Mouse (Mus musculus): ENCODE data around the gene Banf2.
A peak's percentile ranks its signal among the peaks of the same experiment; 100 is the strongest.

Gene Banf2

DNA sequence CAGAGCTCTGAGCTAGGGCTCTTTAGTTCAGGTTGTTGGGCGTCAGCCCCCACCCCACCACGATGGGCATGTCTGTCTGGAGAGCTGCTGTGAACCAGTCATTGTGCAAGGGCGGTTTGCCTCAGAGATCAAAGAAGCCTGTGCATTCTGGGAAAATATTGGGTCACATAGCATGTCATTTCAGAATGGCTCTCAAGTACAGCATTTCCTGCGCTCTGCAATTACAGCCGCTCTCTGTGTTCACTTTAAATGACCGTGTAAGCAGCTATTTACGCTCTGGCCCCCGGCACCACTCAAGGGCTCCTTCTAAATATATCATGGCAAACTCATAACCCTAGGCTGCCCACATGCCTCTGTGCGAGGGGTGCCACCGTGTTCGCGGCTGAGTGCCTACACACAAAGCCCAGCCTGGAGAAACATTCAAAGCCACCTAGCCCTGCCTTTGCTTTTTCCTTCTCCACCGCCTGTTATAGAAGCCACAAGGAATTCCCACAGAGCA, 68.7 kb downstream of the Banf2 start:
- no peak for DNase-seq (ENCODE audit: low spot score in 2 of 2)

DNA sequence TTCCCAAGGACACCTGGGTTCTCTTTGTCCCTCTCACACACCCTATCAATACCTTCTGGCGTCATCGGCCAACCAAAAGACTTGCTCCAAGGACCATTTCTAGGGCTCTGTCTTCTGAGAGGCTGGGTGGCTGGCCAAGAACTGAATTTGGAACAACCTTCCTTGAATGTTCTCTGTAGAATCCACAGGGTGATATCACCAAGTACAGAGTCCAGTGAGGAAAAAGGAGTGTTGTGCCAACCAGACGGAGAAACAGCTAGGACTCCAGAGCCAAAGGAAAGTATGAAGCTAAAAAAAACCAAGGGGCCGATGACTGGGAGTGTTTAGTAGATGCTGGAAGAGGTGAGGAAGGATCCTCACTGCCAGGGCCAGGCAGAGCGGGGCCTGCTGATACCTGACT, 74.5 kb downstream of the Banf2 start:
- DNase-seq (ENCODE audit: low spot score in 2 of 2): no peak

DNA sequence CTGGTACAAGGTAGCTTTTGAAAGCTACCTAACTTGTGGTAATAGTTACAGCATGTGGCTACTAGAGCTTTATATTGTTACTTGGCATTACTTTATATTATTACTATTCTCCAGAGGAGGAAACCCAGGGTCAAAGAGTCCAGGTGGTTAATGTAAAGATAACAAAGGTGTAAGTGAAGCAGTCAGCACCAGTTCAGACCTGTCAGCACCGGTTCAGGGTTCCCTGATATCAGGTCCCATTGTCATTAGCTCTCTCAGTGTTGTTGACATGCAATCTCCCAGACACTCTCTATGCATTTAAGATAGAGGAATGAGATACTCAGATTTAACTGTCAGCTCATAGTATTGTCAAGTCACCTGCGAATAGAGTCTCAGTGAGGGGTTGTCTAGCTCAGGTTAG, 75.0 kb downstream of the Banf2 start:
- no peak for DNase-seq (ENCODE audit: low spot score in 2 of 2)

DNA sequence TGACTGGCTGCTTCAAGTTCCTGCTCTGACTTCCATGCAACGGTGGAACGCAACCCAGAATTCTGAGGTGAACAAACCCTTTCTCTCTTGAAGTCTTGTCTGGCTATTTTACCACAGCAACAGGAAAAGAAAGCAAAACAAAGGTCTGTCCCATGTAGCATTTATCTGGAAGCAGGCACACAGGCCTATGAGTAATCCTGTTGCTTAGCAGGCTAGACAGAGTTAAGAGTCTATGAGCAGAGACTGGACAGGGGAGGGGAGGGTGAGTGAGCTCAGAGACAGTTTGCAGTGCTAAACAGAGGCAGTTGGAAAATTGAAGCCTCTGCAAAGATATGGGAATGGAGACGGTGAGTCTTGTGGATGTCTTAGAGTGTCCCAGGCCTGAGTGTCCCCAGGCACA, 75.5 kb downstream of the Banf2 start:
- no peak for DNase-seq (ENCODE audit: low spot score in 2 of 2)

DNA sequence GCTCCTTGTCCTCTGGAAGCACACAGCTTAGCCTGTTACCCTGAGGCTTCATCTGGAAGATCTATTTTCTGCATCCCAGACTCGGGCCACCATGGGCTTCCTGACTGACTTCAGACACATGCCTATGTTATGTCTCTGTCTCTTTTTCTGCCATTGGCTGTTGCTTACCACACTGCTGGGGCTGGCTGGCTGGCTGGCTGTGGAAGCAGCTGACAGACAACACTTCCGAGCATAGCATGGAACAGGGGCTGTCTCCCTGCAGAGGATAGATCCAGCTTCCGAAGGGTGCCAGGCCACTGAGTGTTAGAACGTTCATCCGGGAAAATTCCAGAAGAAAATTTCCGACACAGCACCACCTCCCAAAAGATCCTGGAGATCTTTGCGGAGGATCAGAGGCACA, 79.1 kb downstream of the Banf2 start:
- DNase-seq (ENCODE audit: low spot score in 2 of 2): no peak

DNA sequence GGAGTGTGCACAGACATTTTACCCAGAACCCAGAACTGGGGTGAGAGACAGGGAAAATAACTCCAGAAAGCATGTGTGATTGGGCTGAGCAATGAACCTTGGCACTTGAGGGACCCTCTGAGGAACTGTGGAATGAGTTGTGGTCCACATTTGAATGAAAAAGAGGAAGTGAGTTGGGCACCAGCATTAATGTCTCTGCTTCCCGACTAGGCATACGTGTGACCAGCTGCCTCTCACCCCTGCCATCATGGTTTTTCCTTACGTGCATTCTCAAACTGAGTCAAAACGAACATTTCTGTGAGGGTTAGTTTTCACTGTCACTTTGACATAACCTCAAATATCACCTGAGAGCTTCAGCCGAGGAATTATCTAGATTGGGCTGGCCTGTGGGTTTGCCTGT, 79.8 kb downstream of the Banf2 start:
- DNase-seq (ENCODE audit: low spot score in 2 of 2): no peak

DNA sequence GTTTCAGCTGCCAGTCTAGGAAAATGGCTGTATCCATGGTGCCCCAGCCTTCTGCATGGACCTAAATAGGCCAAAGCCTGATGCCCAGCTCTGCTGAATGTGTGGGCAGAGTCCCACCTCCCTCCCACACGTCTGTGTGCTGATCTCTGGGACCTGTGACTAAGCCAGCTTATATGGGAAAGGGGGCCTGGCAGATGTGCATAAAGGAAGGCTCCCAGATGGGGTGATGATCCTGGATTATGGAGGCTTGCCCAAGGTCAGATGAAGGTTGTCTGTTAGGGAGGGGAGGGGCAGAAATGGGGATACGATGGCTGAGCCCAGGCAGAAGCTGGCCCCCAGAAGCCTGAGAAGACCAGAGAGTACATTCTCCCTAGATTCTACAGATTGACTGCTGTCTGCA, 85.2 kb downstream of the Banf2 start:
- DNase-seq (ENCODE audit: low spot score in 2 of 2): no peak

DNA sequence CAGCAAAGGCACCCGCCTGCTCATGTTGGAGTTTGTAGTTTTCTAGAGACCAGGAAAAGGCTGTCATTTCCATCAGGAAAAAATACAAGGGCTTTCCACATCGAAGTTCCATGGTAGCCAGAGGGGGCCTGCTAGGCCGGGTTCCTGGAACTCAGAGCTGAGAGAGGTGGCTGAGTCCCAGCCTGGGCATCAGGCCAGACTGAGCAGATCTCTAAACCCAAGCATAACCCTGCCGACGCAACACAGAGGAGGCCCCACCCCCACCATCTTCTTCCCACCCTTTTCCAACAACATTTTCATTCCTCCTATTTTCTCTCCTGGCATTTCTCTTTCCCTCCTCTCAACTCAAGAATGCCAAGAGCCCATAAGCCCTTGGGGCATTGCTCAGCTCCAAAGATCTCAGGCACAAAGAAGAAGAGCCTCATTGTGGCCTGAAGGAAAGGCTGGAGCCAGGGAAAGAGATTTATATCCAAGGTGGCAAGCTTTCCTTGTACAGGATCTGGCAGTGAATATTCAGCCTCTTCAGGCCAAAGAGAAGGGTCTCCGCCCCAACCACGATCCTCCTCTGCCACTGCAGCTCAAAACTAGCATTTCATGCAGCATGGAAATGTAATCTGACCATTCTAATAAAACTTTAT, 87.4 kb downstream of the Banf2 start:
- DNase-seq (ENCODE audit: low spot score in 2 of 2): peak in 1 of 2 experiments; percentile 11

DNA sequence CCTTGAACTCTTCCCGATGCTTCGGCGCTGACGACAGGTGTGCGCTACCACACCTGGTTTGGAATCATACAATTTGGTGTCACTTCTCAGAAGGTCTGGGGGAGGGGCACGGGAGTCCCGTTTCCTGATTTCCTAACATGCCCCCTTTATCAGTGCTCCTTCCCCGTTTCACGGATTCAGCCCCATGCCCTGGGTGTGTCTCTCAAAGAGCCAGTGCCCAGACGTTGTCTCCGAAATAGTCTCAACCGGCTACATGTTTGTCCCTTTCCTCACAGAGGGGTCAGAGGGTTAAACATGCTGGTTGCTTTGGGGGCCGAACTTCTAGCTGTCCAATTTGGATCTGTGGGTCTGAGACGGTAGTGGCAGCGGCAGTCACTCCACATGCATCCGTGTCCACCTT, 89.2 kb downstream of the Banf2 start:
- no peak for DNase-seq (ENCODE audit: low spot score in 2 of 2)
